Mouse (Mus musculus) T-cell, adult 2 months (primary cell): Measurements from ENCODE around the gene Atp13a3.

Experiments
- DNase-seq: peaks from one replicate; pipeline ENCODE4 v3.0.0; 2022; ENCODE audit warnings: low spot score

Gene Atp13a3

GRCm38 (mm10) chr16:30275558-30276340 lies 130.0 kb downstream of the Atp13a3 start:
- DNase-seq = no peak

GRCm38 (mm10) chr16:30273065-30273464 lies 132.7 kb downstream of the Atp13a3 start:
- no peak for DNase-seq

GRCm38 (mm10) chr16:30271941-30272595 lies 133.7 kb downstream of the Atp13a3 start:
- no peak for DNase-seq

- DNase-seq = no peak
These were observed 134.5 kb downstream of the Atp13a3 start for GRCm38 (mm10) chr16:30271223-30271761.

DNA sequence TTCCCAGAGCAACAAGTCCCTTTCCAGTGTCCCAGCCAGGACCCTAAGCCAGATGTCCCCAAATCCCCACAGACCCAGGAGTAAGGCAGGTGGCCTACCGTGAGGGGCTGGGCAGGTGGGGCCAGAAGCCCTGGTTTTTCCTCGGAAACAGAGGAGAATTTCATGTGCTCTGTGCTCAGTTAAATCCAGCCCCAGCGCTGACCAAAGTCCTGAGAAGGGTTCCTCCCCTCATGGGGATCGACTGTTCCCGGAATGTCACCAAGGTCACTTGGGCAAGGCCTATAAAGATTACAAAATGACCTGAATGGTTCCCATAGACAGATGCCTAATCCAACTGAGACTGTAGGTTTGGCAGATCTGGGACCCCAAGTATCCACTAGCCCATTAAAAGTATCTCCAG lies 138.4 kb downstream of the Atp13a3 start, which contains the start of gene Cpn2:
Cpn2 (minus strand) TSS at position 141 of the 400 bp plus-strand sequence.
- DNase-seq = no peak

- no peak for DNase-seq
These were observed 139.2 kb downstream of the Atp13a3 start for GRCm38 (mm10) chr16:30266561-30266960.

- no peak for DNase-seq
These were observed 140.2 kb downstream of the Atp13a3 start for GRCm38 (mm10) chr16:30265611-30266010.

GRCm38 (mm10) chr16:30263156-30263555 lies 142.6 kb downstream of the Atp13a3 start:
- no peak for DNase-seq

- DNase-seq = peak; percentile 36
These were observed 143.1 kb downstream of the Atp13a3 start for GRCm38 (mm10) chr16:30262664-30263063.
